In the genomic region with DNA sequence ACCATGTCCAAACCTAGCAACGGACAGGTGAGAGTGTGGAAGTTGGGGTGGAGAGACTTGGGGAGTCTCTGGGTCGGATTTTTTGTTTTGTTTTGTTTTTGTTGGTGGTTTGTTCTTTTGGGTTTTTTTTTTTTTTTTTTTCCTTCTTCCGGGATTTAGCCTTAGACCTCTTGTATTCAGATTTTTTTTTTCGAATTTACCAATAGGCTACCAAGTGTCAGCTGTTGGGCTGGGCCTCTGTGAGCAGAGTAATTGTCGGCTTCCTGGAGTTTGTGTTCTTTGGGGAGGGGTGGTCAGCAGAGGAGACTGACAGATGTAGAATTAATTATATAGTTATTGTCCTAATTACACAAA, we compare ENCODE assay signal across 8 mouse cellular contexts. TPM values are rescaled to one million over a fixed set of nuclear protein-coding genes. Genes with fewer than 3 reads are reported as not detected.
A peak's percentile ranks its signal among the peaks of the same experiment; 100 is the strongest.
DNase-seq lines count a peak whose midpoint lies in the region; ATAC-seq lines count a peak whose summit lies in the region.

No protein-coding gene starts in this region.

- peak overlapping the region; percentile 92 for H3K4me3 ChIP-seq in hindbrain, embryonic 15.5 days
- H3K4me3 ChIP-seq in liver, embryonic 16.5 days (ENCODE audit: low read depth, low read length), result peak overlapping the region; percentile 70
- H3K4me3 ChIP-seq in stomach, embryonic 16.5 days (replicated peaks; ENCODE audit: low read length), result peak overlapping the region; percentile 92

- H3K27ac ChIP-seq in hindbrain, embryonic 15.5 days (replicated peaks), result peak overlapping the region; percentile 98
- H3K27ac ChIP-seq in liver, embryonic 16.5 days (ENCODE audit: low read length), result peak overlapping the region; percentile 87
- peak overlapping the region; percentile 95 for H3K27ac ChIP-seq in stomach, embryonic 16.5 days (ENCODE audit: low read length)

- 2% methylated on average over 5 of the region's 5 CpGs for WGBS in hindbrain, embryonic 15.5 days
- 0% methylated on average over 5 of the region's 5 CpGs for WGBS in liver, embryonic 16.5 days (ENCODE audit: insufficient replicate concordance)
- WGBS in stomach, embryonic 16.5 days, result 2% methylated on average over 5 of the region's 5 CpGs

- H3K9me3 ChIP-seq in hindbrain, embryonic 15.5 days, result no peaks in the 10 kb centered on the region
- no peaks in the 10 kb centered on the region for H3K9me3 ChIP-seq in liver, embryonic 16.5 days (replicated peaks; ENCODE audit: control insufficient read depth, low read length)
- no peaks in the 10 kb centered on the region for H3K9me3 ChIP-seq in stomach, embryonic 16.5 days (replicated peaks; ENCODE audit: control insufficient read depth, low read length)

- peak overlapping the region; percentile 99 for H3K9ac ChIP-seq in hindbrain, embryonic 15.5 days
- H3K9ac ChIP-seq in liver, embryonic 16.5 days (ENCODE audit: low read depth, low read length), result peak overlapping the region; percentile 79
- peak overlapping the region; percentile 99 for H3K9ac ChIP-seq in stomach, embryonic 16.5 days (ENCODE audit: low read length)

- H3K4me2 ChIP-seq in hindbrain, embryonic 15.5 days, result peak overlapping the region; percentile 96
- H3K4me2 ChIP-seq in liver, embryonic 16.5 days (ENCODE audit: low read depth, low read length), result peak overlapping the region; percentile 92
- peak overlapping the region; percentile 84 for H3K4me2 ChIP-seq in stomach, embryonic 16.5 days (ENCODE audit: low read depth, low read length)

- intact Hi-C loops in heart, postnatal 36 days (cut with DNase I), result loop anchor here (2.0 to 10.0 kb wide), 4 partner anchors 31 to 345 kb away; a partner anchor contains a TSS

- no peaks in the 10 kb centered on the region for H3K27me3 ChIP-seq in hindbrain, embryonic 15.5 days
- H3K27me3 ChIP-seq in liver, embryonic 16.5 days (ENCODE audit: control insufficient read depth, insufficient read depth, low read depth, low read length), result no peaks in the 10 kb centered on the region
- no peaks in the 10 kb centered on the region for H3K27me3 ChIP-seq in stomach, embryonic 16.5 days (ENCODE audit: control insufficient read depth, insufficient read depth, low read length)

- DNase-seq in heart, adult 9 months (ENCODE audit: low spot score in 2 of 2), result peak; percentile 29 to 50
- no peak for DNase-seq in heart, postnatal 36 days
- peak; percentile 47 for DNase-seq in embryo, embryonic 10.5 days (ENCODE audit: low spot score)
- no peak for DNase-seq in layer of hippocampus, postnatal 14 days (ENCODE audit: low spot score in 2 of 2)
- DNase-seq in layer of hippocampus, postnatal 25 days (ENCODE audit: extremely low spot score in 1 of 2, low spot score in 1 of 2), result no peak

- peaks cover 36% of the 10 kb centered on the region for H3K36me3 ChIP-seq in hindbrain, embryonic 15.5 days
- peaks cover 3% of the 10 kb centered on the region; the same call in 1 of the 2 replicates for H3K36me3 ChIP-seq in liver, embryonic 16.5 days (ENCODE audit: control insufficient read depth, insufficient read depth)
- peaks cover 15% of the 10 kb centered on the region; the same call in 1 of the 2 replicates for H3K36me3 ChIP-seq in stomach, embryonic 16.5 days (ENCODE audit: control insufficient read depth, insufficient read depth, low read length)

- no peak for ATAC-seq in hindbrain, embryonic 15.5 days (ENCODE audit: low FRiP score, low read depth)
- ATAC-seq in liver, embryonic 16.5 days (ENCODE audit: low read depth), result no peak
- no peak for ATAC-seq in stomach, embryonic 16.5 days (ENCODE audit: insufficient read depth, low FRiP score)

- peaks cover 48% of the 10 kb centered on the region for H3K4me1 ChIP-seq in hindbrain, embryonic 15.5 days (replicated peaks)
- H3K4me1 ChIP-seq in liver, embryonic 16.5 days (ENCODE audit: control insufficient read depth, low read depth, low read length), result peaks cover 31% of the 10 kb centered on the region
- H3K4me1 ChIP-seq in stomach, embryonic 16.5 days (ENCODE audit: control insufficient read depth, insufficient read depth, low read length), result peaks cover 19% of the 10 kb centered on the region

RNA-seq across cellular contexts. Expression of a gene that starts 1.6 kb away (rescaled TPM):
- 10 to 100 TPM; 44.6 to 49.8 TPM for total RNA-seq in heart, postnatal 36 days (2021)
- polyA plus RNA-seq in hindbrain, embryonic 15.5 days (2015; fragmentation: Nextera tagmentation; extraction: Ambion mirVana), result 90.9 and 96.7 TPM in 2 replicates
- 12.4 and 15.2 TPM in 2 replicates for polyA plus RNA-seq in liver, embryonic 16.5 days (2015; fragmentation: Nextera tagmentation; extraction: Ambion mirVana)
- polyA plus RNA-seq in stomach, embryonic 16.5 days (2015; fragmentation: Nextera tagmentation; extraction: Ambion mirVana), result 61.0 and 61.1 TPM in 2 replicates
- 100 to 1,000 TPM; 168 to 173 TPM for total RNA-seq in layer of hippocampus, postnatal 14 days (2021)
- total RNA-seq in layer of hippocampus, postnatal 25 days (2021), result 100 to 1,000 TPM; 164 to 188 TPM

RNA-seq across cellular contexts. Expression of a gene that starts 1.8 kb away (rescaled TPM):
- 1 to 10 TPM; 3.1 to 4.4 TPM for total RNA-seq in heart, postnatal 36 days (2021)
- polyA plus RNA-seq in hindbrain, embryonic 15.5 days (2015; fragmentation: Nextera tagmentation; extraction: Ambion mirVana), result 2.4 and 3.7 TPM in 2 replicates
- polyA plus RNA-seq in liver, embryonic 16.5 days (2015; fragmentation: Nextera tagmentation; extraction: Ambion mirVana), result 30.6 and 33.9 TPM in 2 replicates
- polyA plus RNA-seq in stomach, embryonic 16.5 days (2015; fragmentation: Nextera tagmentation; extraction: Ambion mirVana), result 4.4 and 5.5 TPM in 2 replicates
- 1 to 10 TPM; 2.0 to 3.7 TPM for total RNA-seq in layer of hippocampus, postnatal 14 days (2021)
- total RNA-seq in layer of hippocampus, postnatal 25 days (2021), result 1 to 10 TPM in 1 of 2 experiments, under 1 TPM in 1; 0.86 to 1.9 TPM

RNA-seq across cellular contexts. Expression of a gene that starts 14.4 kb away (rescaled TPM):
- not detected for total RNA-seq in heart, postnatal 36 days (2021)
- polyA plus RNA-seq in hindbrain, embryonic 15.5 days (2015; fragmentation: Nextera tagmentation; extraction: Ambion mirVana), result 0.09 TPM in 1 of 2 replicates, not detected in the other
- 2.6 and 3.6 TPM in 2 replicates for polyA plus RNA-seq in liver, embryonic 16.5 days (2015; fragmentation: Nextera tagmentation; extraction: Ambion mirVana)
- polyA plus RNA-seq in stomach, embryonic 16.5 days (2015; fragmentation: Nextera tagmentation; extraction: Ambion mirVana), result 19.3 and 21.1 TPM in 2 replicates
- total RNA-seq in layer of hippocampus, postnatal 14 days (2021), result under 1 TPM; 0.18 to 0.38 TPM
- under 1 TPM; 0.20 to 0.21 TPM for total RNA-seq in layer of hippocampus, postnatal 25 days (2021)

RNA-seq across cellular contexts. Expression of a gene that starts 18.0 kb away (rescaled TPM):
- not detected for total RNA-seq in heart, postnatal 36 days (2021)
- polyA plus RNA-seq in hindbrain, embryonic 15.5 days (2015; fragmentation: Nextera tagmentation; extraction: Ambion mirVana), result not detected in 2 replicates
- polyA plus RNA-seq in liver, embryonic 16.5 days (2015; fragmentation: Nextera tagmentation; extraction: Ambion mirVana), result not detected in 2 replicates
- 0.49 TPM in 1 of 2 replicates, not detected in the other for polyA plus RNA-seq in stomach, embryonic 16.5 days (2015; fragmentation: Nextera tagmentation; extraction: Ambion mirVana)
- not detected for total RNA-seq in layer of hippocampus, postnatal 14 days (2021)
- total RNA-seq in layer of hippocampus, postnatal 25 days (2021), result not detected

RNA-seq across cellular contexts. Expression of a gene that starts 20.6 kb away (rescaled TPM):
- total RNA-seq in heart, postnatal 36 days (2021), result 1 to 10 TPM; 7.5 to 7.7 TPM
- 11.9 and 12.9 TPM in 2 replicates for polyA plus RNA-seq in hindbrain, embryonic 15.5 days (2015; fragmentation: Nextera tagmentation; extraction: Ambion mirVana)
- polyA plus RNA-seq in liver, embryonic 16.5 days (2015; fragmentation: Nextera tagmentation; extraction: Ambion mirVana), result 0.26 and 0.37 TPM in 2 replicates
- 1.0 and 1.1 TPM in 2 replicates for polyA plus RNA-seq in stomach, embryonic 16.5 days (2015; fragmentation: Nextera tagmentation; extraction: Ambion mirVana)
- 1 to 10 TPM; 6.4 to 8.1 TPM for total RNA-seq in layer of hippocampus, postnatal 14 days (2021)
- total RNA-seq in layer of hippocampus, postnatal 25 days (2021), result 1 to 10 TPM; 7.3 to 7.7 TPM

Comparison
In these comparisons a context has a peak if more than half of its experiments do, and no peak if none do; other contexts are left out.
1. DNase-seq: peak in heart, adult 9 months (2 of 2) and embryo, embryonic 10.5 days (single experiment); none in heart, postnatal 36 days (0 of 2), layer of hippocampus, postnatal 14 days (0 of 2) and layer of hippocampus, postnatal 25 days (0 of 2).
2. Peak in every context shown above with its lines, with median percentiles within 50 percentile points of each other: H3K27ac ChIP-seq, H3K4me2 ChIP-seq, H3K4me3 ChIP-seq and H3K9ac ChIP-seq.